9 mouse cellular contexts compared by ENCODE assay signal in genomic region chr19:56774971-56775892, GRCm38 (mm10). TPM values are rescaled to one million over a fixed set of nuclear protein-coding genes. Genes with fewer than 3 reads are reported as not detected.
DNase-seq lines count a peak whose midpoint lies in the region; ATAC-seq lines count a peak whose summit lies in the region.
"Had no signal": no experiment of that assay in that cellular context is flagged by ENCODE, and none has a peak within 500 bp of the region (broad histone marks: within the 10 kb centered on the region; RNA-seq: fewer than 3 reads in every experiment).

No protein-coding gene starts in this region.

- H3K4me3 ChIP-seq in kidney, embryonic 16.5 days (ENCODE audit: low read length): peak overlapping the region; percentile 32
- H3K4me3 ChIP-seq in forebrain, embryonic 10.5 days: peak overlapping the region; percentile 43
- H3K4me3 ChIP-seq in hindbrain, embryonic 16.5 days (ENCODE audit: low read length): peak overlapping the region; percentile 21
- peak overlapping the region; percentile 10 for H3K4me3 ChIP-seq in midbrain, embryonic 15.5 days

- 29% methylated on average over 23 of the region's 24 CpGs for WGBS in kidney, embryonic 16.5 days
- 41% methylated on average over 24 of the region's 24 CpGs for WGBS in forebrain, embryonic 10.5 days
- WGBS in hindbrain, embryonic 16.5 days: 42% methylated on average over 20 of the region's 24 CpGs
- WGBS in midbrain, embryonic 15.5 days: 39% methylated on average over 24 of the region's 24 CpGs

- no peak overlapping the region for H3K27ac ChIP-seq in kidney, embryonic 16.5 days (ENCODE audit: low read length)
- H3K27ac ChIP-seq in forebrain, embryonic 10.5 days: peak overlapping the region; percentile 67
- no peak overlapping the region for H3K27ac ChIP-seq in hindbrain, embryonic 16.5 days (ENCODE audit: low read depth, low read length)
- H3K27ac ChIP-seq in midbrain, embryonic 15.5 days: no peak overlapping the region

- H3K36me3 ChIP-seq in kidney, embryonic 16.5 days (ENCODE audit: insufficient read depth, low read length): no peaks in the 10 kb centered on the region
- H3K36me3 ChIP-seq in forebrain, embryonic 10.5 days (replicated peaks): no peaks in the 10 kb centered on the region
- no peaks in the 10 kb centered on the region for H3K36me3 ChIP-seq in hindbrain, embryonic 16.5 days (ENCODE audit: control insufficient read depth, insufficient read depth, low read length)
- no peaks in the 10 kb centered on the region for H3K36me3 ChIP-seq in midbrain, embryonic 15.5 days (replicated peaks)

- no peak for DNase-seq in kidney, postnatal 4 days
- DNase-seq in forebrain, embryonic 10.5 days (ENCODE audit: extremely low spot score, low spot score): no peak
- DNase-seq in adrenal gland, adult (ENCODE audit: inconsistent age in 2 of 2, low spot score in 1 of 2): no peak
- no peak for DNase-seq in layer of hippocampus, adult 9-10 months (ENCODE audit: low spot score)

- H3K9me3 ChIP-seq in kidney, embryonic 16.5 days (ENCODE audit: low read length): no peaks in the 10 kb centered on the region
- no peaks in the 10 kb centered on the region for H3K9me3 ChIP-seq in forebrain, embryonic 10.5 days
- H3K9me3 ChIP-seq in hindbrain, embryonic 16.5 days (ENCODE audit: control insufficient read depth, low read length): no peaks in the 10 kb centered on the region
- H3K9me3 ChIP-seq in midbrain, embryonic 15.5 days: no peaks in the 10 kb centered on the region

- peak overlapping the region; percentile 25; the same call in 1 of the 2 replicates for H3K9ac ChIP-seq in kidney, embryonic 16.5 days (replicated peaks; ENCODE audit: low read length)
- H3K9ac ChIP-seq in hindbrain, embryonic 16.5 days (ENCODE audit: low read depth, low read length): peak overlapping the region; percentile 45; the same call in 1 of the 2 replicates
- H3K9ac ChIP-seq in midbrain, embryonic 15.5 days: 0 out of 2 replicates have a peak overlapping the region, but pooled peaks have one; percentile 5

- no peak for ATAC-seq in kidney, embryonic 16.5 days (ENCODE audit: low FRiP score, low TSS enrichment)
- ATAC-seq in hindbrain, embryonic 16.5 days: no peak
- no peak for ATAC-seq in midbrain, embryonic 15.5 days (replicated peaks)
- no peak for ATAC-seq in megakaryocyte-erythroid progenitor cell, adult 5-6 weeks (replicated peaks; ENCODE audit: low FRiP score, low TSS enrichment, poor library complexity, severe bottlenecking)
- ATAC-seq: CD4-positive, CD25-positive, alpha-beta regulatory T cell, adult 4 months had no signal

- H3K4me1 ChIP-seq in kidney, embryonic 16.5 days (ENCODE audit: insufficient read depth, low read length): peaks cover 12% of the 10 kb centered on the region
- peaks cover 47% of the 10 kb centered on the region for H3K4me1 ChIP-seq in forebrain, embryonic 10.5 days
- peaks cover 12% of the 10 kb centered on the region; the same call in 1 of the 2 replicates for H3K4me1 ChIP-seq in hindbrain, embryonic 16.5 days (ENCODE audit: control insufficient read depth, insufficient read depth, low read depth, low read length)
- peaks cover 11% of the 10 kb centered on the region for H3K4me1 ChIP-seq in midbrain, embryonic 15.5 days

- H3K4me2 ChIP-seq in kidney, embryonic 16.5 days (replicated peaks; ENCODE audit: low read depth, low read length): peak overlapping the region; percentile 54
- H3K4me2 ChIP-seq in hindbrain, embryonic 16.5 days (ENCODE audit: low read length): peak overlapping the region; percentile 53
- H3K4me2 ChIP-seq in midbrain, embryonic 15.5 days: peak overlapping the region; percentile 46

- peaks cover 11% of the 10 kb centered on the region for H3K27me3 ChIP-seq in kidney, embryonic 16.5 days (ENCODE audit: insufficient read depth, low read length)
- peaks cover 84% of the 10 kb centered on the region for H3K27me3 ChIP-seq in forebrain, embryonic 10.5 days (ENCODE audit: poor library complexity, severe bottlenecking)
- peaks cover 7% of the 10 kb centered on the region for H3K27me3 ChIP-seq in hindbrain, embryonic 16.5 days (replicated peaks; ENCODE audit: control insufficient read depth, insufficient read depth, low read length)
- peaks cover 31% of the 10 kb centered on the region for H3K27me3 ChIP-seq in midbrain, embryonic 15.5 days (replicated peaks)

RNA-seq across cellular contexts. Expression of gene Ccdc186, which starts 46.8 kb away (rescaled TPM):
- 17.9 and 19.8 TPM in 2 replicates for polyA plus RNA-seq in kidney, embryonic 16.5 days (2015; fragmentation: Nextera tagmentation; extraction: Ambion mirVana)
- polyA plus RNA-seq in forebrain, embryonic 10.5 days (2016; fragmentation: Nextera tagmentation; extraction: Ambion mirVana): 14.2 and 14.4 TPM in 2 replicates
- polyA plus RNA-seq in hindbrain, embryonic 16.5 days (2015; fragmentation: Nextera tagmentation; extraction: Ambion mirVana): 19.1 and 20.2 TPM in 2 replicates
- polyA plus RNA-seq in midbrain, embryonic 15.5 days (2015; fragmentation: Nextera tagmentation; extraction: Ambion mirVana): 25.3 and 27.3 TPM in 2 replicates
- total RNA-seq in megakaryocyte-erythroid progenitor cell, adult 5-6 weeks (2014; fragmentation: Nextera tagmentation): 7.3 and 16.5 TPM in 2 replicates
- 32.5 and 40.0 TPM in 2 replicates for total RNA-seq in megakaryocyte-erythroid progenitor cell, adult 5-6 weeks (2017)

RNA-seq across cellular contexts. Expression of gene Tdrd1, which starts 50.8 kb away (rescaled TPM):
- polyA plus RNA-seq in kidney, embryonic 16.5 days (2015; fragmentation: Nextera tagmentation; extraction: Ambion mirVana): 1.00 and 1.1 TPM in 2 replicates
- 0.48 and 0.49 TPM in 2 replicates for polyA plus RNA-seq in forebrain, embryonic 10.5 days (2016; fragmentation: Nextera tagmentation; extraction: Ambion mirVana)
- 1.3 and 1.4 TPM in 2 replicates for polyA plus RNA-seq in hindbrain, embryonic 16.5 days (2015; fragmentation: Nextera tagmentation; extraction: Ambion mirVana)
- polyA plus RNA-seq in midbrain, embryonic 15.5 days (2015; fragmentation: Nextera tagmentation; extraction: Ambion mirVana): 0.72 and 0.88 TPM in 2 replicates
- total RNA-seq in megakaryocyte-erythroid progenitor cell, adult 5-6 weeks (2014; fragmentation: Nextera tagmentation): not detected in 2 replicates
- total RNA-seq in megakaryocyte-erythroid progenitor cell, adult 5-6 weeks (2017): not detected in 2 replicates
- polyA plus RNA-seq: CD4-positive, CD25-positive, alpha-beta regulatory T cell, adult 4 months had no signal

RNA-seq across cellular contexts. Expression of gene Adrb1, which starts 53.2 kb away (rescaled TPM):
- polyA plus RNA-seq in kidney, embryonic 16.5 days (2015; fragmentation: Nextera tagmentation; extraction: Ambion mirVana): 0.06 and 0.21 TPM in 2 replicates
- polyA plus RNA-seq in forebrain, embryonic 10.5 days (2016; fragmentation: Nextera tagmentation; extraction: Ambion mirVana): 0.07 and 0.21 TPM in 2 replicates
- polyA plus RNA-seq in hindbrain, embryonic 16.5 days (2015; fragmentation: Nextera tagmentation; extraction: Ambion mirVana): 0.56 and 0.71 TPM in 2 replicates
- polyA plus RNA-seq in midbrain, embryonic 15.5 days (2015; fragmentation: Nextera tagmentation; extraction: Ambion mirVana): 1.3 and 1.4 TPM in 2 replicates
- not detected in 2 replicates for total RNA-seq in megakaryocyte-erythroid progenitor cell, adult 5-6 weeks (2014; fragmentation: Nextera tagmentation)
- total RNA-seq in megakaryocyte-erythroid progenitor cell, adult 5-6 weeks (2017): not detected in 2 replicates
- polyA plus RNA-seq: CD4-positive, CD25-positive, alpha-beta regulatory T cell, adult 4 months had no signal
